Mouse (Mus musculus) CH12.LX (cell line): ENCODE results near the gene Pimreg. TPM values are rescaled to one million over a fixed set of nuclear protein-coding genes. Genes with fewer than 3 reads are reported as not detected.

Experiments used
- DNase-seq: peaks from one replicate; pipeline ENCODE4 v3.0.0-alpha.2; 2013; ENCODE audit errors: extremely low read depth
- H3K27ac ChIP-seq: 2 replicates; pipeline ENCODE4 v1.5.1; 2012; ENCODE audit warnings: low read depth, mild to moderate bottlenecking, control low read depth, moderate library complexity; ENCODE audit not compliant: insufficient read depth
- H3K27me3 ChIP-seq: replicated peaks from 2 replicates; pipeline ENCODE3; 2012; ENCODE audit warnings: inconsistent platforms
- H3K36me3 ChIP-seq, 2 experiments: replicated peaks in 1 of 2; 2 replicates each; pipeline versions ENCODE3 to v1.6.1; 2012; ENCODE audit warnings: inconsistent platforms in 1 of 2, low read length in 1 of 2, mild to moderate bottlenecking in 1 of 2, mixed read lengths in 1 of 2, moderate library complexity in 1 of 2; ENCODE audit not compliant: control insufficient read depth in 1 of 2, insufficient read depth in 1 of 2
- H3K4me1 ChIP-seq, 2 experiments: 2 replicates each; pipeline ENCODE4 v1.6.1; 2012; ENCODE audit warnings: inconsistent platforms in 1 of 2, moderate library complexity in 1 of 2; ENCODE audit not compliant: insufficient read depth in 2 of 2, control insufficient read depth in 1 of 2
- H3K4me2 ChIP-seq: 2 replicates; pipeline ENCODE4 v1.6.1; 2012; ENCODE audit warnings: low read depth, mild to moderate bottlenecking, control low read depth; ENCODE audit not compliant: poor library complexity, insufficient read depth, severe bottlenecking
- H3K4me3 ChIP-seq, 3 experiments: fragments of 150-350 bp in 1 of 3; sonication (generic) in 1 of 3; replicated peaks in 1 of 3; 2 replicates each; pipeline versions ENCODE3 to v1.5.1; 2011 to 2012; ENCODE audit warnings: low read depth in 2 of 3, low read length in 2 of 3, mild to moderate bottlenecking in 2 of 3, moderate library complexity in 2 of 3, control low read depth in 1 of 3, improper control_type of control experiment in 1 of 3, inconsistent platforms in 1 of 3, mixed read lengths in 1 of 3; ENCODE audit not compliant: poor library complexity in 1 of 3
- H3K79me2 ChIP-seq: replicated peaks from 2 replicates; pipeline ENCODE4 v1.6.1; 2012; ENCODE audit warnings: mild to moderate bottlenecking, moderate library complexity; ENCODE audit not compliant: control insufficient read depth, poor library complexity, insufficient read depth, severe bottlenecking; ENCODE audit errors: extremely low read depth
- H3K9ac ChIP-seq: 2 replicates; pipeline ENCODE4 v1.6.1; 2012; ENCODE audit warnings: low read depth, mild to moderate bottlenecking, control low read depth, moderate library complexity; ENCODE audit not compliant: insufficient read depth
- H3K9me3 ChIP-seq: replicated peaks from 2 replicates; pipeline ENCODE3; 2012; ENCODE audit warnings: low read length, inconsistent platforms, mixed read lengths
- BHLHE40 ChIP-seq: IDR thresholded peaks from 2 replicates; pipeline ENCODE4 v1.6.1; 2011; ENCODE audit warnings: mild to moderate bottlenecking, low read depth, low read length, improper control_type of control experiment
- CHD1 ChIP-seq: IDR thresholded peaks from 2 replicates; pipeline ENCODE4 v1.6.1; 2012; ENCODE audit warnings: low read depth, low read length, improper control_type of control experiment, inconsistent platforms
- CTCF ChIP-seq, 2 experiments: IDR thresholded peaks in 1 of 2; conservative IDR thresholded peaks in 1 of 2; 2 replicates each; pipeline ENCODE4 v1.5.1; 2011 to 2012; ENCODE audit warnings: low read depth in 2 of 2, low read length in 2 of 2, improper control_type of control experiment in 1 of 2, inconsistent platforms in 1 of 2, mild to moderate bottlenecking in 1 of 2, moderate library complexity in 1 of 2
- ELF1 ChIP-seq: IDR thresholded peaks from 2 replicates; pipeline ENCODE4 v1.6.1; 2014; ENCODE audit warnings: low read depth, mild to moderate bottlenecking, inconsistent platforms, low read length, improper control_type of control experiment
- EP300 ChIP-seq: IDR thresholded peaks from 2 replicates; pipeline ENCODE4 v1.6.1; 2011; ENCODE audit warnings: low read length, improper control_type of control experiment
- ETS1 ChIP-seq: conservative IDR thresholded peaks from 2 replicates; pipeline ENCODE4 v1.6.1; 2012; ENCODE audit warnings: low read depth, mild to moderate bottlenecking, inconsistent platforms, low read length, improper control_type of control experiment, moderate library complexity
- GABPA ChIP-seq: IDR thresholded peaks from 2 replicates; pipeline ENCODE4 v1.6.1; 2012; ENCODE audit warnings: low read depth, low read length, improper control_type of control experiment, inconsistent platforms; ENCODE audit not compliant: insufficient replicate concordance
- HCFC1 ChIP-seq: IDR thresholded peaks from 2 replicates; pipeline ENCODE4 v1.6.1; 2012; ENCODE audit warnings: low read depth, mild to moderate bottlenecking, inconsistent platforms, low read length, improper control_type of control experiment
- IRF4 ChIP-seq: IDR thresholded peaks from 2 replicates; pipeline ENCODE4 v1.6.1; 2014; ENCODE audit warnings: low read depth, mild to moderate bottlenecking, inconsistent platforms, low read length, improper control_type of control experiment
- JUN ChIP-seq: IDR thresholded peaks from 2 replicates; pipeline ENCODE4 v1.6.1; 2011; ENCODE audit warnings: low read depth, mild to moderate bottlenecking, low read length, improper control_type of control experiment, moderate library complexity; ENCODE audit not compliant: insufficient read depth
- JUND ChIP-seq: conservative IDR thresholded peaks from 2 replicates; pipeline ENCODE4 v1.6.1; 2011; ENCODE audit warnings: low read depth, low read length, improper control_type of control experiment
- KAT2A ChIP-seq: IDR thresholded peaks from 2 replicates; pipeline ENCODE4 v1.6.1; 2012; ENCODE audit warnings: low read length, improper control_type of control experiment, inconsistent platforms; ENCODE audit not compliant: insufficient replicate concordance
- MAFK ChIP-seq: IDR thresholded peaks from 2 replicates; pipeline ENCODE4 v1.6.1; 2011; ENCODE audit warnings: low read length, improper control_type of control experiment; ENCODE audit not compliant: insufficient replicate concordance
- MAX ChIP-seq: IDR thresholded peaks from 2 replicates; pipeline ENCODE4 v1.6.1; 2011; ENCODE audit warnings: low read length, improper control_type of control experiment
- MAZ ChIP-seq: IDR thresholded peaks from 2 replicates; pipeline ENCODE4 v1.6.1; 2012; ENCODE audit warnings: low read depth, mild to moderate bottlenecking, inconsistent platforms, low read length, improper control_type of control experiment, moderate library complexity
- MEF2A ChIP-seq: IDR thresholded peaks from 2 replicates; pipeline ENCODE4 v1.6.1; 2014; ENCODE audit warnings: low read depth, mild to moderate bottlenecking, inconsistent platforms, low read length, improper control_type of control experiment, borderline replicate concordance
- MXI1 ChIP-seq: IDR thresholded peaks from 2 replicates; pipeline ENCODE4 v1.6.1; 2011; ENCODE audit warnings: mild to moderate bottlenecking, low read depth, low read length, improper control_type of control experiment
- MYC ChIP-seq: IDR thresholded peaks from 2 replicates; pipeline ENCODE4 v1.6.1; 2011; ENCODE audit warnings: low read depth, mild to moderate bottlenecking, improper control_type of control experiment, low read length
- NELFE ChIP-seq: IDR thresholded peaks from 2 replicates; pipeline ENCODE4 v1.6.1; 2011; ENCODE audit warnings: low read depth, low read length, improper control_type of control experiment
- NRF1 ChIP-seq: IDR thresholded peaks from 2 replicates; pipeline ENCODE4 v1.6.1; 2014; ENCODE audit warnings: low read depth, mild to moderate bottlenecking, inconsistent platforms, low read length, improper control_type of control experiment, moderate library complexity
- POLR2A ChIP-seq: IDR thresholded peaks from 2 replicates; pipeline ENCODE4 v1.6.1; 2011; ENCODE audit warnings: low read depth, mild to moderate bottlenecking, improper control_type of control experiment, low read length
- POLR2AphosphoS2 ChIP-seq: IDR thresholded peaks from 2 replicates; pipeline ENCODE4 v1.6.1; 2011; ENCODE audit warnings: low read depth, low read length, improper control_type of control experiment
- RAD21 ChIP-seq: IDR thresholded peaks from 2 replicates; pipeline ENCODE4 v1.6.1; 2011; ENCODE audit warnings: low read depth, mild to moderate bottlenecking, low read length, improper control_type of control experiment, moderate library complexity
- RCOR1 ChIP-seq: conservative IDR thresholded peaks from 2 replicates; pipeline ENCODE4 v1.6.1; 2012; ENCODE audit warnings: low read depth, mild to moderate bottlenecking, inconsistent platforms, low read length, improper control_type of control experiment
- SIN3A ChIP-seq: IDR thresholded peaks from 2 replicates; pipeline ENCODE4 v1.6.1; 2012; ENCODE audit warnings: low read length, improper control_type of control experiment, inconsistent platforms
- SMC3 ChIP-seq: IDR thresholded peaks from 2 replicates; pipeline ENCODE4 v1.6.1; 2011; ENCODE audit warnings: low read depth, low read length, improper control_type of control experiment
- TBP ChIP-seq: conservative IDR thresholded peaks from 2 replicates; pipeline ENCODE4 v1.6.1; 2011; ENCODE audit warnings: low read depth, low read length, improper control_type of control experiment
- TCF12 ChIP-seq: IDR thresholded peaks from 2 replicates; pipeline ENCODE4 v1.6.1; 2014; ENCODE audit warnings: low read depth, mild to moderate bottlenecking, inconsistent platforms, low read length, improper control_type of control experiment
- UBTF ChIP-seq: IDR thresholded peaks from 2 replicates; pipeline ENCODE4 v1.6.1; 2012; ENCODE audit warnings: low read depth, mild to moderate bottlenecking, inconsistent platforms, low read length, improper control_type of control experiment, moderate library complexity
- USF1 ChIP-seq: IDR thresholded peaks from 2 replicates; pipeline ENCODE4 v1.6.1; 2014; ENCODE audit warnings: low read depth, mild to moderate bottlenecking, inconsistent platforms, low read length, improper control_type of control experiment
- USF2 ChIP-seq: conservative IDR thresholded peaks from 2 replicates; pipeline ENCODE4 v1.6.1; 2011; ENCODE audit warnings: low read depth, low read length, improper control_type of control experiment
- ZC3H11A ChIP-seq: IDR thresholded peaks from 2 replicates; pipeline ENCODE4 v1.6.1; 2012; ENCODE audit warnings: low read depth, mild to moderate bottlenecking, inconsistent platforms, low read length, improper control_type of control experiment
- ZKSCAN1 ChIP-seq: IDR thresholded peaks from 2 replicates; pipeline ENCODE4 v1.6.1; 2012; ENCODE audit warnings: low read depth, inconsistent platforms, low read length, improper control_type of control experiment, borderline replicate concordance
- ZNF384 ChIP-seq: IDR thresholded peaks from 2 replicates; pipeline ENCODE4 v1.6.1; 2012; ENCODE audit warnings: low read depth, low read length, improper control_type of control experiment, inconsistent platforms
- dilution Hi-C: fragments of 300-500 bp; cut with MboI; formaldehyde crosslinking; loops from 2 replicates; pipeline ENCODE4 v1.14.3; 2020; ENCODE audit warnings: low sequenced_read_pairs; ENCODE audit not compliant: extremely low pct_unique_long_range_greater_than_20kb, extremely low pct_ligation_motif_present
- in situ Hi-C: fragments of 300-500 bp; cut with MboI; formaldehyde crosslinking; loops from 3 replicates; pipeline ENCODE4 v1.14.3; 2019; ENCODE audit warnings: low sequenced_read_pairs, low pct_ligation_motif_present, low pct_unique_long_range_greater_than_20kb, mixed read lengths
- polyA plus RNA-seq: library from polyadenylated mRNA; unstranded; fragments of >175 nt; gene quantifications from 2 replicates; pipeline ENCODE4 v1.2.1, GENCODE M21; 2012; ENCODE audit warnings: low read depth; ENCODE audit not compliant: insufficient read length
- total RNA-seq, 2 experiments: library from RNA; depleted of rRNA; stranded (reverse); fragments of 300-350 nt in 1 of 2; fragments of >200 nt in 1 of 2; gene quantifications; 2 replicates each; pipeline ENCODE4 v1.2.3; 2012 to 2014

The Pimreg gene
- total and polyA plus RNA-seq, 3 experiments = 26.4 to 52.7 (median 27.9) TPM

DNA sequence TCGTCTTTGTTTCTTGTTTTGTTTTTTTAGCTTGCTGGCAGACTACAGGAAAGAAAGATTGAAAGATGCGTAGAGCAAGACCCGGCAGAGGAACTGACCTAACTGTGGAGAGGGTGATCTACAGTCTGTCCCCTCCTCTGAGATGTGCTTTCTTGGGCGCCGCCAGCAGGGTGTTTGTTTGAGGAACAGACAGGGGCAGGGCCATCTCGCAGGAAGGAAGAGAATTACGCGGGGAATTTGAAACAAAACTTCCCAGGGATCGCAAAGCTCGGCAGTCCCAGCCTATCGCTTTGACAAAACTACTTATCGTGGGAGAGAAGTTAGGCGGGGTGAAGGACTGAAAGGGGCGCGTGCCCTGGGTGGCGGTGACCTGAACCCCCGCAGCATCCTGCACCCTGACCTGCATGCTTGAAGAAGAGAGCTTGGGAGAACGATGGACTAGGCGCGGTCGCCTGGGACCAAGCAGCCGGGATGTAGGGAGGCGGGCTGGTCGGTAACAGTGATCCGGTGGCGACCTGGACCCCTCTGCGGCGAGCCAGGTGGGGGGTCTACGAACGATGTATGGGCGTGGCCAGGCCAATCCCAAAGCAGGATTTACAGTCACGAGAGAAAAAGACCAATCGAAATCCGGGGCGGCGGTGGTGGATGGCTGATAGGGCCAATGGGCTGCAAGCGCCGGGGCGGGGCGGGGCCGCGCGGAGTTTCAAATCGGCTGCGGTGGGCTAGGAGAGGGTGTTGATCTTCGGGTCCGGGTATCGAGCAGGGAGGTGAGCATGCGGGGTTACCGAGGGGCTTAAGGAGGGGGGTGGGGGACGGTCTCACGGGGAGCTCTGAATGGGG, at the start of gene Pimreg (continued):
- TF ChIP-seq MAX = peak; percentile 69

DNA sequence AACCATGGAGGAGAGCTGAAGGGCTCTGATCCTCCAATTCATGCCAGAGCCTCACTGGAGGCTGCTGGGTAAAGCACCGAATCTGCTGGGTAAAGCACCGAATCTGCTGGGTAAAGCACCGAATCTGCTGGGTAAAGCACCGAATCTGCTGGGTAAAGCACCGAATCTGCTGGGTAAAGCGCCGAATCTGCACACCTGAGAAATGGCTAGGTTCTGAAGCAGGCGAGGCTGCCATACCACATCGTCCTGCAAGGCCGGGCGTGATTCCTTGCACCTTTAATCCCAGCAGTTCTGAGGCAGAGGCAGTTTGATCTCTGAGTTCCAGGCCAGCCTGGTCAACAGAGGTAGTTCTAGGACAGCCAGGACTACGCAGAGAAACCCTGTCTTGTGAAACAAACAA, 49.4 kb upstream of the Pimreg start:
- Histone ChIP-seq H3K79me2 (no peaks in the 10 kb centered on the region), H3K4me1 (peaks cover 22 to 71% of the 10 kb centered on the region in 2 experiments), H3K4me2 (peak overlapping the region; percentile 82), H3K9me3 (peaks cover 4% of the 10 kb centered on the region), H3K27me3 (no peaks in the 10 kb centered on the region), H3K36me3 (no peaks in the 10 kb centered on the region), H3K9ac (peak overlapping the region; percentile 54), H3K4me3 (peak overlapping the region in 1 of 3 experiments; percentile 20), H3K27ac (peak overlapping the region; percentile 88)
- dilution Hi-C loops = no loop called here
- TF ChIP-seq NELFE = peak; percentile 55
- TF ChIP-seq ZC3H11A = peak; percentile 100
- TF ChIP-seq RCOR1 = peak; percentile 36; the same call in 1 of the 2 replicates
- TF ChIP-seq JUND = peak; percentile 14; the same call in 1 of the 2 replicates
- TF ChIP-seq CHD1 = no peak; the same call in 1 of the 2 replicates
- TF ChIP-seq CTCF (conservative IDR thresholded peaks at IDR 0.05 in 1 of 2, IDR thresholded peaks at IDR 0.05 in 1 of 2; ENCODE audit: low read depth in 2 of 2, low read length in 2 of 2) = 0 out of 4 replicates have a peak, but pooled peaks of 1 of the 2 experiments have one; percentile 3
- no peak for TF ChIP-seq NRF1
- TF ChIP-seq TCF12 = peak; percentile 76
- TF ChIP-seq EP300 = no peak
- no peak for TF ChIP-seq MYC
- peak; percentile 39; the same call in 1 of the 2 replicates for TF ChIP-seq TBP
- no peak for TF ChIP-seq MXI1
- TF ChIP-seq HCFC1 = peak; percentile 80
- 0 out of 2 replicates have a peak, but pooled peaks have one; percentile 8 for TF ChIP-seq JUN
- peak; percentile 53 for TF ChIP-seq IRF4
- peak; percentile 58 for TF ChIP-seq POLR2A
- TF ChIP-seq ETS1 = peak; percentile 24; the same call in 1 of the 2 replicates
- no peak for TF ChIP-seq USF2
- peak; percentile 2; the same call in 1 of the 2 replicates for TF ChIP-seq SMC3
- peak; percentile 73 for TF ChIP-seq BHLHE40
- TF ChIP-seq GABPA = no peak
- peak; percentile 76; the same call in 1 of the 2 replicates for TF ChIP-seq UBTF
- 0 out of 2 replicates have a peak, but pooled peaks have one; percentile 53 for TF ChIP-seq KAT2A
- TF ChIP-seq USF1 = no peak
- no peak for TF ChIP-seq ELF1
- no peak for TF ChIP-seq MAZ
- no peak; the same call in 1 of the 2 replicates for TF ChIP-seq ZNF384
- no peak for TF ChIP-seq RAD21
- peak; percentile 50; the same call in 1 of the 2 replicates for TF ChIP-seq MEF2A
- no peak; the same call in 1 of the 2 replicates for TF ChIP-seq MAX
- TF ChIP-seq SIN3A = 0 out of 2 replicates have a peak, but pooled peaks have one; percentile 18
- 0 out of 2 replicates have a peak, but pooled peaks have one; percentile 14 for TF ChIP-seq ZKSCAN1
- 0 out of 2 replicates have a peak, but pooled peaks have one; percentile 17 for TF ChIP-seq MAFK
- 0 out of 2 replicates have a peak, but pooled peaks have one; percentile 17 for TF ChIP-seq POLR2AphosphoS2
- peak; percentile 84 for DNase-seq
- in situ Hi-C loops = no loop called here
